Mouse (Mus musculus): ENCODE data around the gene D930020B18Rik.

DNA sequence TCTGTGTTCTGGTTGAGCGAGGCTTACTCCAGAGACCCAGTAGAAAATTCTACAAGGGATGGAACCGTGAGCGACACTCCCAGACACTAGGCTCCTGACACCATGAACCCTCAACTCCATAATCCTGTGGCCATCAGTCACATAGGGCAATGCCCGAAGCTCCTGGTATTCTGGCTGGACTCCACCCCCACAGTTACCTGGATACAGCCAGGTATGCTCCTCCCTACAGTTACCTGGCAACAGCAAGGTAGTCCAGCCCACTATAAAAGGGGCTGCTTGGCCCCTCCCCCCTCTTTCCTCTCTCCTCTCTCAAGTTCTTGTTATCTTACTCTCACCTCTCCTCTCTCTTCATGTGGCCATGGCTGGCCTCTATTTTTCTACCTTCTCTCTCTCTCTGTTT is 85.8 kb downstream of the D930020B18Rik start:
- TF ChIP-seq CTCF (IDR thresholded peaks at IDR 0.05; ENCODE audit: extremely low read depth, insufficient read length, insufficient replicate concordance, low read depth, low read length): no peak
- TF ChIP-seq POLR2A (IDR thresholded peaks at IDR 0.05; ENCODE audit: low read depth, low read length): no peak
